Mouse (Mus musculus): ENCODE measurements around the gene Polr2i. TPM values are rescaled to one million over a fixed set of nuclear protein-coding genes. Genes with fewer than 3 reads are reported as not detected.
A peak's percentile ranks its signal among the peaks of the same experiment; 100 is the strongest.
"Not testable (repeated sequence)": the region's sequence is repeated elsewhere in the genome, so short reads cannot be mapped to it uniquely, and the experiment has no call there.

Gene Polr2i
- polyA plus RNA-seq (2012; rRNA removed), result 245 and 362 TPM in 2 replicates

DNA sequence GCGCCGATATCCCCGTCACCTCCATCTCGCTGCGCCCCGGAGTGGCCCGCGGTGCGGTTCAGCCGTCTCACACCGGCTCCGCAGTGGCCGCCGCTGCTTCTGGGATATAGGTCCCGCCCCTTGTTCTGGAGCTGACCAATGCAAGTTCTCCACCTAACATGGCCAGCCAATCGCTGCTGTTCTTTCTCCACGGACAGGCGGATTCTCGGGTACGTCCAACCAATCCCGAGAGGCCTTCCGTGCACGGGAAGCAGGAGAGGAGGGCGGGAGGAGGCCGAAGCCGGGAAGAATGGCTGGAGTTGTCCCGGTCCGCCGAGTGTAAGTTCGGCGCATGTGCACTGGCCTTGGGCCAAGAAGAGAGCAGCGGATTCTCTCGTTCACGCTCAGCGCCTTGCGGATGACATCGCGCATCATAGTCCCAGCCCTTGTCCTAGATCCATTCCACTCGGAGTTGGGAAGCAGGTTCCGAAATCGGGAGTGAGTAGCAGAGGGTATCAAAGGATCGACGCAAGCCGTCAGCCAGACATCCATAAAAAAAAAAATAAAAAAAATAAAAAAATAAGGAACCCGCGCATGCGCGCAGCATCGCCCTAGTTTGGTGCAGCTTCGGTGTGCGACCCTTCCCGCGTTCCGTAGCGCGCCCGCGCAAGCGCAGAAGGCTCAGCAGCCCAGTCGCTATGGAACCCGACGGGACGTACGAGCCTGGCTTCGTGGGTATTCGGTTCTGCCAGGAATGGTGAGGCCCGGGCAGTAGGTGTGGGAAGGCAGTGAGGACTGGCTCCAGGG is at the start of gene Polr2i, which contains the start of gene Tbcb:
TSS of gene Polr2i (plus strand) at position 280 of the 786 bp plus-strand sequence.
TSS of gene Tbcb (minus strand) at position 604 of the 786 bp plus-strand sequence.
- TF ChIP-seq CTCF (IDR thresholded peaks at IDR 0.05; ENCODE audit: borderline replicate concordance, extremely low read depth, insufficient read depth, insufficient read length), result no peak
- peak; percentile 36; the same call in 1 of the 2 replicates for TF ChIP-seq POLR2A (IDR thresholded peaks at IDR 0.05; ENCODE audit: borderline replicate concordance, extremely low read depth, insufficient read depth, insufficient read length, poor library complexity, severe bottlenecking)
- DNase-seq (ENCODE audit: low read depth), result peak; percentile 100

DNA sequence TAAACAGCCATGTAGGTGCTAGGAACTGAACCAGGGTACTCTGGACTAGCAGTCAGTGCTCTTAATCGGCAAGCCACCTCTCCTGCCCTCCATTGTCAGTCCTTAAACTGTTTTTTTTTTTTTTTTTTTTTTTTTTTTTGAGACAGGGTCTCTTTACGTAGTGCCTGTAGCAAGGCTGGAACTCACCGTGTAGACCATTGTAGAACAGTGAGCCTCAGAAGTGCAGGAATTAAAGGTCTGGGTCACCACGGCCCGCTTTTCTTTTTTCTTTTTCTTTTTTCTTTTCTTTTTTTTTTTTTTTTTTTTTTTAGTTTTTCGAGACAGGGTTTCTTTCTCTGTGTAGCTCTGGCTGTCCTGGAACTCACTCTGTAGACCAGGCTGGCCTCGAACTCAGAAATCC is 48.6 kb upstream of the Polr2i start:
- not testable (repeated sequence) for DNase-seq (ENCODE audit: low read depth)

DNA sequence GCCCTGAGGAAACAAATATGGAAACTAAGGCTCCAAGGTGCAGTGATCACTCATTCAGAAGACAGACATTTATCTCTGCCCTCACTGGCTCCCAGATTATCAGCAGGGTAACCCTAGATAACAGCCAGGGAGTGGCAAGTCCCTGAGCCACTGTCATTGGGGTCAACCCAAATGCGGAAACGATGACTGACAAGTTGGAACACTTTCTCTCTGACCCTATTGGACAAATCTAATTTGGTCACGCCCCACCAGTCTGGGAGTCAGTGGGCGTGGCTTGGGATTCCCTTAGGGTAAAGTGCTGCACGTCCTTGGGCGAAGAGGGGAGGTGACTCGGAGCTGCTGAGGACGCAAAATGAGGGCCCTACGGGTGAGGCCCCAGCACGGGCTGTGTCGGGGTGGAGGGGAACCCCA is 47.9 kb upstream of the Polr2i start, which contains the start of gene Cox7a1:
TSS of gene Cox7a1 (plus strand) at position 266 of the 411 bp plus-strand sequence.
- TF ChIP-seq CTCF (IDR thresholded peaks at IDR 0.05; ENCODE audit: borderline replicate concordance, extremely low read depth, insufficient read depth, insufficient read length) (no peak), POLR2A (IDR thresholded peaks at IDR 0.05; ENCODE audit: borderline replicate concordance, extremely low read depth, insufficient read depth, insufficient read length, poor library complexity, severe bottlenecking) (no peak)
- DNase-seq (ENCODE audit: low read depth), result peak; percentile 73

DNA sequence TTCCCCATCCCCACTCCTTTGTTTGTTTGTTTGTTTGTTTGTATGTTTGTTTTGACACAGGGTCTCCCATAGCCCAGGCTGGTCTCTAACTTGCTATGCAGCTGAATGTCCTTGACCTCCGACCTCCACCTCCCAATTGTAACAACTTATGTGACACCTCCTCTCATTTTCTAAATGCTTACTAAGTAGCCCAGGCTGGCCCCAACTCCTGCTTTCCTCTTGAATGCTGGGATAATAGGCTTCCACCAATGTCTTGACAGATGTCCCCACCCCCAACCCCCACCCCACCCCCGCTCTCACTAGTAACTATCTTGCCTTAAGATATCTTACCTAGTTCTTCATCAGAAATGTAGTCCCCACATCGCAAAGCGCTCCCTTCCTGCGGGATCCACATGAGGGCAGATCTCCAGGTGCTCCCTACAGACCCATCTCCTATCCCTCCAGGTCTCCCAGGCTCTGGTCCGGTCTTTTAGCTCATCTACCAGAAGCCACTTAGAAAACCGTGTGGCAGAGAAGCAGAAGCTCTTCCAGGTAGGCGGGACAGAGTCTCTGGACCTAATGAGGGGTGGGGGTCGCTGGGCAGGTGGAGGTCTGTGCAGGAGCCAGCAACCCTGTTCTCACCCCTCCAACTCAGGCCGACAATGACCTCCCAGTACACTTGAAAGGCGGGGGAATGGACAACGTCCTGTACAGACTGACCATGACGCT is 47.0 kb upstream of the Polr2i start:
- no peak for DNase-seq (ENCODE audit: low read depth)
- TF ChIP-seq CTCF (IDR thresholded peaks at IDR 0.05; ENCODE audit: borderline replicate concordance, extremely low read depth, insufficient read depth, insufficient read length) (no peak), POLR2A (IDR thresholded peaks at IDR 0.05; ENCODE audit: borderline replicate concordance, extremely low read depth, insufficient read depth, insufficient read length, poor library complexity, severe bottlenecking) (no peak)

DNA sequence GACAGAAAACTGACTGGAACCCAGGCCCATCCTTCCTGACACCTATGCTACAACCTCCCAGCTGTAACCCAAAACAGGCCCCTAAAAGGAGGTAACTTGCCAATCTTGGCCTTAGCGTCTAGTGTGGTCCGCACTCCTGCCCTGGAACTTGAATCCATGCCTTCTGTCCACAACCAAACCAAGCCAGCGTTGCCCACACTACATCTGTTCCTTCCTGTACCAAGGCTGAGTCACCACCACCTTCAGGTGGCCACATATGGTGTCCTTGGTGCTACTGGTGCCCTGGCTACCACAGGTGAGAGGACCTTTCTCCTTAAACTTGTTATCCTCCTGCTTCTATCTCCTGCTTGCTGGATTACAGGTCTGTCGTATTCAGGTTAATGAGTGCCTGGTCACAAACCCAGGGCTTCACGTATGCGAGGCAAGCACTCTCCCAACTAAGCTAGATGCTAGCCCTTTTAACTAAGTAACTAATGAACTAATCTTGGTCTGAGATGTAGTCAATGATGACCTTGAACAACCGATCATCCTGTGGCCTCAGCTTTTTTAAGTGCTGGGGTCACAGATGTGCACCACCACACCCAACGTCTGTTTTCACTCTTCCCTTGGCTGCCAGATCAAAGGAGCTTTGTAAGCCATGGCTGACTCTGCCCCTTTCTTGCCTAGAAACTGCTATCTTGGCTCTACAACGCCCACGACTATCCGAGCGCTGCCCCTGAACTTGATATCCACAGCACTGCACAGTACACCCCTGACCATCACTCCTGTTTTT is 43.2 kb upstream of the Polr2i start:
- TF ChIP-seq CTCF (IDR thresholded peaks at IDR 0.05; ENCODE audit: borderline replicate concordance, extremely low read depth, insufficient read depth, insufficient read length) (no peak), POLR2A (IDR thresholded peaks at IDR 0.05; ENCODE audit: borderline replicate concordance, extremely low read depth, insufficient read depth, insufficient read length, poor library complexity, severe bottlenecking) (no peak)
- no peak for DNase-seq (ENCODE audit: low read depth)

DNA sequence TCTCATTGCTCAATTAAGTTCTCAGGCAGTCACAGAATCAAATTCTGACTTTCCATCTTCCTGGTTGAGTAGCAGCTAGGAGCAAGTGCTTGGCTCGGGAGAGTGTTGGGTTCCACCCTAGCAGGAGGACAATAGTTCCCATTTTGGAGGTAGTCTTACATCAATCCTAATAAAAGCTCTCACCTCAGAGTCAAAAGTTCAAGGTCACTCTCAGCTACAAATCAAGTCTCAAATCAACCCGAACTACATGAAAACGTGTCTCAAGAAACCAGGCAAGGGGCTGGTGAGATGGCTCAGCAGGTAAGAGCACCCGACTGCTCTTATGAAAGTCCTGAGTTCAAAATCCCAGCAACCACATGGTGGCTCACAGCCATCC is 42.6 kb upstream of the Polr2i start:
- TF ChIP-seq POLR2A (IDR thresholded peaks at IDR 0.05; ENCODE audit: borderline replicate concordance, extremely low read depth, insufficient read depth, insufficient read length, poor library complexity, severe bottlenecking) (no peak), CTCF (IDR thresholded peaks at IDR 0.05; ENCODE audit: borderline replicate concordance, extremely low read depth, insufficient read depth, insufficient read length) (no peak)
- no peak for DNase-seq (ENCODE audit: low read depth)

DNA sequence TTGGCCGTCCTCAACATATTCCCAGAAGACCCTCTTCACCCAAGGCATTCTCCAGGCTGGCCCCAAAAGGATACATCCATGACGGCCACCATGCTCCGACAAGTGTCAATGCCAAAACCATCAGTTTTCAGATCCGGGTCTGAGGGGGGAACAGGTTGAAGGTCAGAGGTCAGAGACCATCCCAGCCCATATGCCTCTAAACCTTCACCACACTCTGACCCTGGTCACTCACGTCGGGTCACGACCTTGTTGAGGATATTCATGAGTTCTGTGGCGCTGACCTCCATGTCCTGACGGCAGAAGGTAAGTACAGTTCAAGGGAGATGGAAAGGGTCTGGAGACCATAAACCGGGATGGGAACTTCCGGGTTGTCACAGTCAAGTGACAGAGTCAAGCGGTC is 39.7 kb upstream of the Polr2i start:
- DNase-seq (ENCODE audit: low read depth), result no peak
- TF ChIP-seq POLR2A (IDR thresholded peaks at IDR 0.05; ENCODE audit: borderline replicate concordance, extremely low read depth, insufficient read depth, insufficient read length, poor library complexity, severe bottlenecking), result no peak
- TF ChIP-seq CTCF (IDR thresholded peaks at IDR 0.05; ENCODE audit: borderline replicate concordance, extremely low read depth, insufficient read depth, insufficient read length), result no peak

DNA sequence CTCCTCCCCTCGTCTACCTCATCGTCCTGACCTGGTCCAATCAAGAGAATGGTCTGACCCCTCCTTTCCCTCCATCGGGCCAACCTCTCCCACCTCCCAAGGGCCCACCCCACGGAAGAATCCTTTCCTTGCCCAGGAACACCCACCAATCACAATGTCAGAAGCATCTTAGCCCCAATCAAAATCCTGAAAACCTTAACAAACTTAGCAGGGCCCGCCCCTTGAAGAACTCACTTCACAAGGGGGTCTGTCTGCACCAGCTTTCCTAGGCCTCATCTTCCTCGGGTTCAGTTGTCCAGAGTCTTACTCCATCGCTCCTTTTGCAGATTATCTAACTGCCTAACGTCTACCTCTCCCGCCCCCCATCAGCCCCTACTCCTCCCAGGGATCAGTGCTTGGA is 38.7 kb upstream of the Polr2i start:
- no peak for DNase-seq (ENCODE audit: low read depth)
- TF ChIP-seq CTCF (IDR thresholded peaks at IDR 0.05; ENCODE audit: borderline replicate concordance, extremely low read depth, insufficient read depth, insufficient read length) (no peak), POLR2A (IDR thresholded peaks at IDR 0.05; ENCODE audit: borderline replicate concordance, extremely low read depth, insufficient read depth, insufficient read length, poor library complexity, severe bottlenecking) (no peak)

DNA sequence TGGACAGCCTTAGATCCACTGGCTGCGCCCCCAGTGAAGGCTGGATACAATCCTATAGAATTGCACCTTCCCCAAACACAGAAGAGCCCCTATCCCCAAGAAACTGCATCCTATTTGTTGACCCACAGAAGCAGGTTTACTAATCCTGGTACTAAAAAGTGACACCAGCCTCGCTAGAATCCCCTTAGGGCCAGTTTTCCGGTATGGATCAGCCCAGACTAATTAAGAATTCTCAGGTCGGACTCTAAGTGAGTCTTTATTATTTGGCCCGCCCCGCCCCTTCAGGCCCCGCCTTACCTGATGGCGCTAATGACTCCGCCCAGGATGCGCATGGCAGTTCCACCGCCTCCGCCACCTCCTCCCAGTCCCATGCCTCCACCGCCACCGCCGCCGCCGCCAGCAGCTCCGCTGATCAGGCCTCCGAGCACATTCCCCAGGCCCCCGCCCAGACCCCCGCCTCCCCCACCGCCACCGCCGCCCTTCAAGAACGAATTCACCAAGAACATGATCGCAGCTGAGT is 38.1 kb upstream of the Polr2i start:
- TF ChIP-seq POLR2A (IDR thresholded peaks at IDR 0.05; ENCODE audit: borderline replicate concordance, extremely low read depth, insufficient read depth, insufficient read length, poor library complexity, severe bottlenecking) (peak; percentile 16; the same call in 1 of the 2 replicates), CTCF (IDR thresholded peaks at IDR 0.05; ENCODE audit: borderline replicate concordance, extremely low read depth, insufficient read depth, insufficient read length) (no peak)
- peak; percentile 92 for DNase-seq (ENCODE audit: low read depth)

DNA sequence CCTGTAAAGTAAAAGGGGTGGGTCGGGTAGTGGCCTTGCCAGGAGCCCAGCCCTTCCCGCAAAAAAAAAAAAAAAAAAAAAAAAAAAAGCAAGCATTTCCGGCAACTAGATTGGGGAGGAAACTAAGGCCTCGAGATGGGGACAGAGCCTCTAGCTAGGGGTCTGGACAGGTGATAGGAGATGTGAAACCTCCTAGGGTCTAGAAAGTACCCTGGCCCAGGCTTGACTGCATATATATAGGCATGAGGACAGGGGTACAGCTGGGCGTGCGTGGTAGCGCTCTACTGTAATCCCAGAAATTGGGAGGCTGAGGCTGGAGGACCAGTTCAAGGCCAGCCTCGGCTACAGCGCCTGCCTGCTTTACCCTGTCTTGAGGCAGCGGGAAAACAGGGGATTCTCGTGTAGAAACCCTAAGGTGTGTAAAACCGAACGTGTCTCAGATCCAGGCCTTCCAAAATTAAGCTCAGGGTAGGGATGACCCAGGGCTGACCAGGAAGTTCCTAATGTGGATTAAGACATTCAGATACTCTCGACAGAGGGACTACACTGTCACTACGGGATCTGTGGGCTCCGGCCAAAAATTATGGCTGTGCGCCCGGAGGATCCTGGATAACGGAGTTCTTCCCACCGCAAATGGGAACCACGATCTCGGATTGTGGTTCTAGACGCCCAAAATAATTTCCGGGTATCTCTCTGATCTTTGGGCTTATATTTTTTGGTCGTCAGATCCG is 37.5 kb upstream of the Polr2i start:
- TF ChIP-seq POLR2A (IDR thresholded peaks at IDR 0.05; ENCODE audit: borderline replicate concordance, extremely low read depth, insufficient read depth, insufficient read length, poor library complexity, severe bottlenecking), result no peak
- no peak for TF ChIP-seq CTCF (IDR thresholded peaks at IDR 0.05; ENCODE audit: borderline replicate concordance, extremely low read depth, insufficient read depth, insufficient read length)
- DNase-seq (ENCODE audit: low read depth), result no peak
